Mouse (Mus musculus): ENCODE data around the gene Igfbp7. TPM values are rescaled to one million over a fixed set of nuclear protein-coding genes. Genes with fewer than 3 reads are reported as not detected.

Igfbp7 gene
- total RNA-seq, 2 experiments from 2014 or later: 3.8 TPM; not detected in 1

- ATAC-seq (replicated peaks; ENCODE audit: low FRiP score, poor library complexity, severe bottlenecking): no peak
These were observed 689 bp upstream of the Igfbp7 start for GRCm38 (mm10) chr5:77408530-77408929.

- no peak for ATAC-seq (replicated peaks; ENCODE audit: low FRiP score, poor library complexity, severe bottlenecking)
These were observed 1.4 kb downstream of the Igfbp7 start for GRCm38 (mm10) chr5:77406371-77406871.

GRCm38 (mm10) chr5:77405455-77406057, 2.3 kb downstream of the Igfbp7 start:
- ATAC-seq (replicated peaks; ENCODE audit: low FRiP score, poor library complexity, severe bottlenecking): no peak

GRCm38 (mm10) chr5:77404941-77405340, 2.9 kb downstream of the Igfbp7 start:
- no peak for ATAC-seq (replicated peaks; ENCODE audit: low FRiP score, poor library complexity, severe bottlenecking)

GRCm38 (mm10) chr5:77402901-77403300, 4.9 kb downstream of the Igfbp7 start:
- no peak for ATAC-seq (replicated peaks; ENCODE audit: low FRiP score, poor library complexity, severe bottlenecking)

- ATAC-seq (replicated peaks; ENCODE audit: low FRiP score, poor library complexity, severe bottlenecking): no peak
These were observed 5.7 kb downstream of the Igfbp7 start for GRCm38 (mm10) chr5:77402137-77402536.

GRCm38 (mm10) chr5:77400823-77401222, 7.0 kb downstream of the Igfbp7 start:
- no peak for ATAC-seq (replicated peaks; ENCODE audit: low FRiP score, poor library complexity, severe bottlenecking)

- ATAC-seq (replicated peaks; ENCODE audit: low FRiP score, poor library complexity, severe bottlenecking): no peak
These were observed 7.7 kb downstream of the Igfbp7 start for GRCm38 (mm10) chr5:77400151-77400550.

- no peak for ATAC-seq (replicated peaks; ENCODE audit: low FRiP score, poor library complexity, severe bottlenecking)
These were observed 8.8 kb downstream of the Igfbp7 start for GRCm38 (mm10) chr5:77399076-77399475.

GRCm38 (mm10) chr5:77398285-77399057, 9.4 kb downstream of the Igfbp7 start:
- no peak for ATAC-seq (replicated peaks; ENCODE audit: low FRiP score, poor library complexity, severe bottlenecking)

GRCm38 (mm10) chr5:77393990-77394618, 13.7 kb downstream of the Igfbp7 start:
- no peak for ATAC-seq (replicated peaks; ENCODE audit: low FRiP score, poor library complexity, severe bottlenecking)

- no peak for ATAC-seq (replicated peaks; ENCODE audit: low FRiP score, poor library complexity, severe bottlenecking)
These were observed 14.7 kb downstream of the Igfbp7 start for GRCm38 (mm10) chr5:77393094-77393619.

- ATAC-seq (replicated peaks; ENCODE audit: low FRiP score, poor library complexity, severe bottlenecking): no peak
These were observed 17.6 kb downstream of the Igfbp7 start for GRCm38 (mm10) chr5:77390272-77390671.

- ATAC-seq (replicated peaks; ENCODE audit: low FRiP score, poor library complexity, severe bottlenecking): no peak
These were observed 19.5 kb downstream of the Igfbp7 start for GRCm38 (mm10) chr5:77388359-77388758.

- ATAC-seq (replicated peaks; ENCODE audit: low FRiP score, poor library complexity, severe bottlenecking): no peak
These were observed 20.5 kb downstream of the Igfbp7 start for GRCm38 (mm10) chr5:77387414-77387704.

GRCm38 (mm10) chr5:77386596-77387413, 21.0 kb downstream of the Igfbp7 start:
- ATAC-seq (replicated peaks; ENCODE audit: low FRiP score, poor library complexity, severe bottlenecking): no peak

GRCm38 (mm10) chr5:77385900-77386595, 21.8 kb downstream of the Igfbp7 start:
- no peak for ATAC-seq (replicated peaks; ENCODE audit: low FRiP score, poor library complexity, severe bottlenecking)

GRCm38 (mm10) chr5:77385221-77385620, 22.6 kb downstream of the Igfbp7 start:
- no peak for ATAC-seq (replicated peaks; ENCODE audit: low FRiP score, poor library complexity, severe bottlenecking)

- ATAC-seq (replicated peaks; ENCODE audit: low FRiP score, poor library complexity, severe bottlenecking): no peak
These were observed 23.1 kb downstream of the Igfbp7 start for GRCm38 (mm10) chr5:77384724-77385123.
